Mouse (Mus musculus): ENCODE data around the gene Amer3.
"Not testable (repeated sequence)": the region's sequence is repeated elsewhere in the genome, so short reads cannot be mapped to it uniquely, and the experiment has no call there.

- not testable (repeated sequence) for TF ChIP-seq CTCF, EP300 (IDR thresholded peaks at IDR 0.05; ENCODE audit: low read depth)
Measured at GRCm38 (mm10) chr1:34620761-34621160, 41.3 kb downstream of the Amer3 start.

All from liver, embryonic 14.5 days (tissue).